Mouse (Mus musculus): ENCODE data around the gene Tmem150a. TPM values are rescaled to one million over a fixed set of nuclear protein-coding genes. Genes with fewer than 3 reads are reported as not detected.
A peak's percentile ranks its signal among the peaks of the same experiment; 100 is the strongest.

The Tmem150a gene
- polyA plus RNA-seq (2015; fragmentation: Nextera tagmentation; extraction: Ambion mirVana), result 10.8 and 11.1 TPM in 2 replicates

DNA sequence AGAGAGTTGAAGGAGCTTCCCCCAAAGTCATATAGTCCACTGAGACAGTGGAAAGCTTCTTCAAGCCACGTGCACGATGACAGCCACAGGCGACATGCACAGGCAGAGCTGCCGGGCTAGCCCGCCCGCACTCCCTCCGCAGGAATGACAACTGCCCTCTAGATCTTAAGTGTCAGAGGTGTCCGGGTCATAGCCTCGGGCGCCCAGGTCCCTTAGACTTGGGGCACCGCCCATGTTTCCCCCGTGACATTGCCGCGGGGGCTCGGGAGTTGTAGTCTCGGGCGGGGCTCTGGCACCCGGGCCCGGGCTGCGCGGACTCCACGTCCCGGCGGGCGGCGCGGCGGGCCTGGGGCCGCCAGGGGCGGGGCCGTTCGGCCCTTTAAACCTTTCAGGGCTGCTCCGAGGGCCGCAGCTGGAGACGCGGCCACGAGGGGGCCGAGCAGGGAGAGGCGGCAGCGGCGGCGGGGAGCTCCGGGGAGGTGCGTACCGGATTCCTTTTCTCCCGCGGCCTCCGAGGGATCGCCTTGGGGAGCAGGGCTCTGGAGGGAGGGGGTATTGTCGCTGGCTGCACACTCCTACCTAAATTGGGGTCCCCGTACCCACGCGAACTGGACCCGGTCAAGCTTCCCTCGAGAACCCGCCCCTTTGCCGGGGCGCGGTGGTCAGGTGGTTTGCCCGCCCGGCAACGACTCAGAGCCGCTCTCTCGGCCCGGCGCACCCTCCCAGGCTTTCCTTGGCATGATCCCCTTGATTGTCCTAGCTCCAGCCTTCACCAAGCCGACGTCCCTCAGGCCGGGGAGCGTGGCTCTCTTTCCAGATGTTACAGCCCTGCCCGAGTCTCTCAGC, at the start of gene Tmem150a:
Tmem150a (plus strand) TSS at position 382 of the 846 bp plus-strand sequence.
- Histone ChIP-seq H3K27ac (peak within 1 kb of the TSS; percentile 33; the same call in 1 of the 2 replicates), H3K9me3 (no peaks in the 10 kb centered on the region), H3K4me2 (peak within 1 kb of the TSS; percentile 94), H3K36me3 (peaks cover 32% of the 10 kb centered on the region), H3K9ac (peak within 1 kb of the TSS; percentile 80), H3K4me3 (peak within 1 kb of the TSS; percentile 60), H3K4me1 (peaks cover 53% of the 10 kb centered on the region), H3K27me3 (no peaks in the 10 kb centered on the region)
- ATAC-seq (ENCODE audit: insufficient number of reproducible peaks, insufficient read depth, low FRiP score, low TSS enrichment, low read depth), result peak; percentile 66
- WGBS, result under 1% methylated on average over 67 of the region's 71 CpGs

DNA sequence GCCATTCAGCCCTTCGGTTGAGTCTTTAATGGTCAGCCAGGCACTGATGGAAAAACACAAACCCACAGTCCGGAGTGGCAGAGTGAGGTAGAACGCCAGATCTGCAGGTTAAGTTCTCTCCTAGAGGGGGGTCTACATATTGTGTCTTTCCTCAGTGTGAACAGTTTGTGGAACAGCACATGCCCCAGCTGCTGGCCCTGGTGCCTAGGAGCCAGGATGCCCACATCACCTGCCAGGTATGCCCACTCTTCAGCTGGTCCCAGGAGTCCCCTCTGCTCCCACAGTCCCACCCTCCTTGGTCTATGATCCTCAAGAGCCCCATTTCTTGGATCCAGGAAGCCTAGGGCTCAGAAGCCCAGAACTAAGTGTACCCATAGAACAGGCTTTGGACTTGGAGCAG, 43.0 kb upstream of the Tmem150a start:
- no peak overlapping the region for H3K4me3 ChIP-seq
- no peak overlapping the region for H3K27ac ChIP-seq
- no peak for ATAC-seq (ENCODE audit: insufficient number of reproducible peaks, insufficient read depth, low FRiP score, low TSS enrichment, low read depth)
- H3K9me3 ChIP-seq, result no peaks in the 10 kb centered on the region
- H3K27me3 ChIP-seq, result no peaks in the 10 kb centered on the region
- H3K4me2 ChIP-seq, result no peak overlapping the region
- 92% methylated on average over 3 of the region's 3 CpGs for WGBS
- H3K9ac ChIP-seq, result no peak overlapping the region
- peaks cover 27% of the 10 kb centered on the region for H3K36me3 ChIP-seq
- H3K4me1 ChIP-seq, result no peaks in the 10 kb centered on the region

DNA sequence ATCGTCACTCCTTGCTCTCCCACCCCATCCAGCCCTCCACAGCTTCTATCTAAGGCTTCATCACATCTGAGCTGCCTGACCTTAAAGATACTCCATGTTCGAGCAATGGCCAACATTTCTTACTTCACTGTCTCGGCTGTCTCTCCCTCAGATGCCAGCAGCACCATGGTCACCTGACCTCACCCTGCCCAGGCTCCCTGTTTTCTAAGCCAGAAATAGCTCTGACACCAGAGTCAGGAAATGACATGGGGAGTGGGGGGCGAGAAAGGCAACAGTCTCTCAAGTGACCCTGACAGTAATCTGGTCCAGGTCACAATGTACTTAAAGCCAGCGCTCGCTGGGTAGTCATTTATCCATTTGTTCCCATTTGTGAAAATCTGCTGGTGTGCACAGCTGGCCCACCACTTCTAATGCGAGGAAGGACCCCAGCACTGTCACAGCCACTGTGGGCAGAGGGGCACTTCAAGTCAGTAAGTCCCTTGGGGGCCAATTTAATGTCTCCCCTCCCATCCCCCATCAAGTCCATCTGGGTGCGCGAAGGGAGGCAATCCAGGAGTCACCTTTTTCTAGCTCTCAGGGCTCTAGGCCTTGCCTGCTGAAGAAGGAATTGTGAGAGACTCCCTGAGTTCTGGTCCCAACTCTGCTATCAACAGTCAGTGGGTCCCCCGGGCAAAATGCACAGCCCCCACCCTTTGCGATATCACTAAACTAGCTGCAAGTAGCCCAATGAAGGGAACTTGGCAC, 42.0 kb upstream of the Tmem150a start:
- Histone ChIP-seq H3K4me1 (no peaks in the 10 kb centered on the region), H3K27me3 (no peaks in the 10 kb centered on the region), H3K27ac (no peak overlapping the region), H3K9me3 (no peaks in the 10 kb centered on the region), H3K9ac (no peak overlapping the region), H3K4me3 (no peak overlapping the region), H3K4me2 (no peak overlapping the region), H3K36me3 (peaks cover 38% of the 10 kb centered on the region)
- no peak for ATAC-seq (ENCODE audit: insufficient number of reproducible peaks, insufficient read depth, low FRiP score, low TSS enrichment, low read depth)
- WGBS, result 90% methylated on average over 11 of the region's 11 CpGs

DNA sequence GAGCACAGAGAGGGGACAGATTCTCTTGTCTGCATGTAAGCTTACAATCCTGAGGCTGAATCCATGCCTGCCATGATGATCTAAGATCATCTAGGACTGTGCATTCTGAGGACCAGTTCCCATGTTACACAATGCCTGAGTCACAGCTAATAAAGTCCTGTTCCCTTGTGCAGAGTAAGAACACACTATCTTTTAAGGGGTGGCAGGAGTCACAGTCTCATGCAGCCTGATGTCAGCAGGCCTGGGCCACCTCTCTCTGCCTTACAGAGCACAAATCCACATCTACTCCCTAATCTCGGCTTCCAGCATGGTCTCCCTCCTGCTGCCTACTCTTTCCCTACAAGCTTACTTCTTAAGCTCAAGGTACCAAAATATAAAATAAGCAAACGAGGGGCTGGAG, 39.9 kb upstream of the Tmem150a start:
- Histone ChIP-seq H3K9ac (no peak overlapping the region), H3K9me3 (no peaks in the 10 kb centered on the region), H3K4me1 (no peaks in the 10 kb centered on the region), H3K36me3 (peaks cover 59% of the 10 kb centered on the region), H3K4me2 (no peak overlapping the region), H3K27ac (no peak overlapping the region), H3K27me3 (no peaks in the 10 kb centered on the region), H3K4me3 (no peak overlapping the region)
- WGBS, result 84% methylated on average over 2 of the region's 2 CpGs
- ATAC-seq (ENCODE audit: insufficient number of reproducible peaks, insufficient read depth, low FRiP score, low TSS enrichment, low read depth), result no peak

DNA sequence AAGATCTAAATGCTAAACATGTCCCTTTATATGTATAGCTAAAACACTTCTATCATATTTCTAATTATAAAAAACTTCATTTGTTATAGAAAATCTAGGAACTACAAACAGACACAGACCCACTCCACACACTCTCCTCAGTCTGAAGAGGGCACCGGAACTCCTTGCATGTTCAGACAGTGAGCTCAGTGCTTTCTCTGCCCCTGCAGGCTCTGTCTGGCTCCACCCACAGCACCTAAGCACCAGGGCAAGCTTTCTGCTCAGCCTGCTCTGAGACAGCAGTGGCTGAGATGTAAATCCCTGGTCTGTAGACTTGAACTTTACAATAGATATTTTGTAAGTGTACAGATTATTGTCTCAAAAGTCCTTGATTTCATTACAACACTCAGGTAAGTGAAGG, 39.2 kb upstream of the Tmem150a start:
- H3K4me1 ChIP-seq, result no peaks in the 10 kb centered on the region
- no peak overlapping the region for H3K4me2 ChIP-seq
- no peak overlapping the region for H3K9ac ChIP-seq
- no peaks in the 10 kb centered on the region for H3K9me3 ChIP-seq
- 74% methylated on average over 1 of the region's 1 CpGs for WGBS
- ATAC-seq (ENCODE audit: insufficient number of reproducible peaks, insufficient read depth, low FRiP score, low TSS enrichment, low read depth), result no peak
- no peak overlapping the region for H3K4me3 ChIP-seq
- H3K27ac ChIP-seq, result no peak overlapping the region
- H3K36me3 ChIP-seq, result peaks cover 66% of the 10 kb centered on the region
- no peaks in the 10 kb centered on the region for H3K27me3 ChIP-seq

DNA sequence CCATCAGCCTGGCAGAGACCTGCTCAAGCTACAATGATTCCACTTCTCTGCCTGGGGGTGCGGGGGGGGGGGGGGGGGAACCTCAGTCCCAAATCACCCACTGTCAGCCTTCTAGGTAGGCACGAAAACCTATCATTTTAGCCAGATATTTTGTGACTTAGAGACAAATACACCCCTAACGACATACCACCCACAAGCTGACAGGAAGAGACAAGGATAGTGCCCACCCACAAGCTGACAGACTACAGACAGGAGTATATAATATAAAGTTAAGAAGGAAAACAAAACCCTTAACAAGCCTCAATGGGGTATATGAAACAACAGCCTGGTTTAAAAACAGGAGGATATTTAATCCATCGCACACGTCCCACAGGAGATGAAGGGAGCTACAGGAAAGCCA, 36.8 kb upstream of the Tmem150a start:
- H3K36me3 ChIP-seq, result peaks cover 81% of the 10 kb centered on the region

DNA sequence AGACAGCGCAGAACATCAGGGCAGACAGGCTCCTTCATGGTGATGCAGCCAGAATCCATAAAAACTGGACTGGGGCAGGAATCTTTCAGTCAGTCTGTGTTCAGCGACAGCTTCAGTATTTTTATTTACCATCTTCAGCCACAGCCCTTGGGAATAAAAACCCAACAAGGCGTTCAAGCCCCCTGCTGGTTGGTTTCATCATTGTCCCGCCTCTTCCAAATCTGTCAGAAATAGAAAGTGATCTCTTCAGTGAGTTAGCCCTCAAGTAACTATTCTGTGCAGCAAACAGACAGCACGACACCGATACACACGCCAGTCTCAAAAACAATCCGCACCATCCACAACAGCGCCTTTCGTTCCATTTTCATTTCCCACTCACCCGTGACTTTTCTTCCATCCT, 36.2 kb upstream of the Tmem150a start:
- Histone ChIP-seq H3K36me3 (peaks cover 85% of the 10 kb centered on the region), H3K4me3 (no peak overlapping the region), H3K9ac (no peak overlapping the region), H3K27ac (no peak overlapping the region), H3K9me3 (no peaks in the 10 kb centered on the region), H3K4me1 (no peaks in the 10 kb centered on the region), H3K27me3 (no peaks in the 10 kb centered on the region), H3K4me2 (no peak overlapping the region)
- 78% methylated on average over 11 of the region's 11 CpGs for WGBS
- ATAC-seq (ENCODE audit: insufficient number of reproducible peaks, insufficient read depth, low FRiP score, low TSS enrichment, low read depth), result no peak

More for the DNA sequence above, 36.8 kb upstream of the Tmem150a start:
- H3K9ac ChIP-seq, result no peak overlapping the region
- no peaks in the 10 kb centered on the region for H3K9me3 ChIP-seq
- no peaks in the 10 kb centered on the region for H3K27me3 ChIP-seq
- H3K27ac ChIP-seq, result no peak overlapping the region
- WGBS, result 78% methylated on average over 5 of the region's 5 CpGs
- ATAC-seq (ENCODE audit: insufficient number of reproducible peaks, insufficient read depth, low FRiP score, low TSS enrichment, low read depth), result no peak
- H3K4me2 ChIP-seq, result no peak overlapping the region
- no peak overlapping the region for H3K4me3 ChIP-seq
- no peaks in the 10 kb centered on the region for H3K4me1 ChIP-seq

DNA sequence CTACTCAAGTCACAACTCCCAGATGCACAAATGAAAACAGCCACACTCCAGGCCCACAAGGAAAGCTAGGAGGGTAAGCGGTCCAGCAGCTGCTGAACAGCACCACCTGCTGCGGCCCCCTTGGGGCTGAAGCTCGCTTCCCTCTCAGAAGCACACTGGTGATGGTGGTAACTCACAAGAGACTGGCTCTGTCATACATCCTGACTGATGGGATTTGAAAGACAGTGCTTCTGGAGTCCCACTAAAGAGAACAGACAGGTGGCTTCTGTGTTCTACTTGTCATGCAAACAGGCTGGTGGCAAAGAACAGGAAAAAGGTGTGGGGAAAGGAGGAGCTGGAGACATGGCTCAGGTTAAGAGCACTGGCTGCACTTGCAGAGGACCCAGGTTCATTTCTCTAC, 32.3 kb upstream of the Tmem150a start:
- no peak overlapping the region for H3K4me2 ChIP-seq

DNA sequence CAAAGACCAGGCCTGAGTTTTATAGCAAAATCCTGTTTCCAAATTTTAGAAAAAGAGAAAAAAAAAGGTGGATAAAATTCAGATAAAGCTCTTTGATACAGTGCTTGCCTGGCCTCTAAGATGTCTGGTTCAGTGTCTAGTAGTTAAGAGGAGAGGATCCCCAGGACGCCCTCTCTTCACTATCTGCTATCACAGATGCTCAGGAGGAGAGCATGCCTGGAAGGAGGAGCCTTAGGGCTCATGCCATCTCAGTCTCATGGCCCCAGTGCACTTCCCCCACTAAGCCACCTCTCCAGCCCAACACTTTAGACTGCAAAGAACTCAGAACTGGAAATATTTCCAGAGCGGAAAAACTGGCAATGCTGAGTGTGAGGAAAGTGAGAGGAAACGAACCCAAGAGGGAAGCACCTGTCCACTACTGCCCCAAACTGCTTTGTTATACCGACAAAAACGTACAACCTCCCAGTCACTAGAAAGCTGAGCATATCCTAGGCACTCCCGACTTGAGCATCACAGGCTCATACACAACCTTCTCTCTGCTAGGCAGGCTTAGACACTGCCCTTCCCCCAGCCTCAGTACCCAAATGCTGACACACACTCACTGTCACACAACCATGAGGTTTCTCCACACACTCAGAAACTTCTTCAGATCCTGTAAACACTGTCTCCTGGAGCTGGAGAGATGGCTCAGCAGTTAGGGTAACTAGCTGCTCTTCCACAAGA, 31.3 kb upstream of the Tmem150a start:
- Histone ChIP-seq H3K9ac (no peak overlapping the region), H3K4me2 (no peak overlapping the region), H3K9me3 (no peaks in the 10 kb centered on the region), H3K4me3 (no peak overlapping the region), H3K36me3 (peaks cover 94% of the 10 kb centered on the region), H3K27me3 (no peaks in the 10 kb centered on the region), H3K27ac (no peak overlapping the region), H3K4me1 (no peaks in the 10 kb centered on the region)
- ATAC-seq (ENCODE audit: insufficient number of reproducible peaks, insufficient read depth, low FRiP score, low TSS enrichment, low read depth), result no peak
- WGBS, result 88% methylated on average over 6 of the region's 6 CpGs

More for the DNA sequence above, 32.3 kb upstream of the Tmem150a start:
- ATAC-seq (ENCODE audit: insufficient number of reproducible peaks, insufficient read depth, low FRiP score, low TSS enrichment, low read depth), result no peak
- Histone ChIP-seq H3K9me3 (no peaks in the 10 kb centered on the region), H3K4me1 (no peaks in the 10 kb centered on the region), H3K27ac (no peak overlapping the region), H3K27me3 (no peaks in the 10 kb centered on the region), H3K4me3 (no peak overlapping the region), H3K36me3 (peaks cover 94% of the 10 kb centered on the region), H3K9ac (no peak overlapping the region)
- 98% methylated on average over 3 of the region's 3 CpGs for WGBS

DNA sequence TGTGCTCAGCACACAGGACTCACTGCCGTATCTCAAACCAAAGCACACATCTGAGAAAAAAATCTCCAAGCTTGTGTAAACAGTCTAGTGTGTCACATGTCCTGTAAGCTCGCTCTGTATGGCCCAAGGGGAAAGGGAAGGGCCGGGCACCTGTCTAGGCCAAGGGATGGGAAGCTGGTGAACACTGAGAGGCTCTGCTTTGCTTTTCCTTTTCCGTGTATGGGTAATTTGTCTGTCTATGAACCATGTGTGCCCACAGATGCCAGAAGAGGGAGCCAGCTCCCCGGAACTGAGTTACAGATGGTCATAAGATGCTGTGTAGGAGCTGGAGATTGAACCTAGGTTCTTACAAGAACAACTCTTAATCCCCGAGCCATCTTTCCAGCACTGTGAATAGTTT, 29.0 kb upstream of the Tmem150a start:
- H3K4me3 ChIP-seq, result no peak overlapping the region
- ATAC-seq (ENCODE audit: insufficient number of reproducible peaks, insufficient read depth, low FRiP score, low TSS enrichment, low read depth), result no peak
- peaks cover 89% of the 10 kb centered on the region for H3K36me3 ChIP-seq
- no peak overlapping the region for H3K4me2 ChIP-seq
- no peak overlapping the region for H3K9ac ChIP-seq
- 69% methylated on average over 6 of the region's 6 CpGs for WGBS
- H3K27ac ChIP-seq, result no peak overlapping the region
- H3K9me3 ChIP-seq, result no peaks in the 10 kb centered on the region
- H3K27me3 ChIP-seq, result no peaks in the 10 kb centered on the region
- no peaks in the 10 kb centered on the region for H3K4me1 ChIP-seq

DNA sequence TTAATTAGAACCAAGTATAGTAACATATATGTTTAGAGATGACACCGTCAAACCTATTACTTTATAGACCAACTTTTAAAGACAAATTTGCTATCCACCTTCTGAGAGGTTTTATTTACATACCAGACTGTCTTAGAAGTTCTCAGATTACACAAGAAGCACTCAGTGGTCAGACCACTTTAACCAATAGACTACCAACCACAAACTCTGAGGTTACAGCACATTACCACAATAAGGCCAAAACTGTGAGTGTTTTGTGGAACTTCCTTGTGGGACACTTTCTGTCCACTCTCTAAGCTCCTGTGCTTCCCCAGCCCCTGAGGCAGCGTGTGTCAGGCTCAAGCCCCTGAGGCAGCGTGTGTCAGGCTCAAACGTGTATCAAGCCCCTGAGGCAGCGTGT, 26.2 kb upstream of the Tmem150a start:
- no peaks in the 10 kb centered on the region for H3K27me3 ChIP-seq
- no peak for ATAC-seq (ENCODE audit: insufficient number of reproducible peaks, insufficient read depth, low FRiP score, low TSS enrichment, low read depth)
- H3K36me3 ChIP-seq, result peaks cover 90% of the 10 kb centered on the region
- H3K4me3 ChIP-seq, result no peak overlapping the region
- H3K4me1 ChIP-seq, result no peaks in the 10 kb centered on the region
- H3K27ac ChIP-seq, result no peak overlapping the region
- H3K9me3 ChIP-seq, result no peaks in the 10 kb centered on the region
- no peak overlapping the region for H3K9ac ChIP-seq
- 85% methylated on average over 5 of the region's 5 CpGs for WGBS
- H3K4me2 ChIP-seq, result no peak overlapping the region

Measured in embryonic facial prominence, embryonic 13.5 days (tissue).